Mouse (Mus musculus): ENCODE results near the gene Ccdc174.
A peak's percentile ranks its signal among the peaks of the same experiment; 100 is the strongest.

The Ccdc174 gene

GRCm38 (mm10) chr6:91917716-91918115 lies 39.9 kb downstream of the Ccdc174 start:
- no peak for DNase-seq (ENCODE audit: low spot score)

- no peak for DNase-seq (ENCODE audit: low spot score)
Measured at GRCm38 (mm10) chr6:91931231-91931630, 53.4 kb downstream of the Ccdc174 start.

GRCm38 (mm10) chr6:91938491-91938890 lies 60.6 kb downstream of the Ccdc174 start:
- DNase-seq (ENCODE audit: low spot score) = peak; percentile 34

- DNase-seq (ENCODE audit: low spot score) = no peak
Measured at GRCm38 (mm10) chr6:91948426-91948825, 70.6 kb downstream of the Ccdc174 start.
